Mouse (Mus musculus) frontal cortex, adult 2 months (tissue): Measurements from ENCODE around the gene Mlana. TPM values are rescaled to one million over a fixed set of nuclear protein-coding genes. Genes with fewer than 3 reads are reported as not detected.

Experiments used
- DNase-seq, 2 experiments: peaks; one replicate each; pipeline ENCODE4 v3.0.0; 2022; ENCODE audit warnings: low spot score in 1 of 2; ENCODE audit errors: extremely low spot score in 1 of 2
- polyA plus RNA-seq: library from polyadenylated mRNA; depleted of rRNA; stranded (reverse); fragments of >200 nt; gene quantifications from 2 replicates; pipeline ENCODE4 v1.2.3, GENCODE M21; 2012; rRNA removed

Gene Mlana
- polyA plus RNA-seq, 1 experiment: 0.34 TPM

- DNase-seq: no peak
Measured at GRCm38 (mm10) chr19:29740661-29741060, 43.0 kb downstream of the Mlana start.

- DNase-seq: no peak
Measured at GRCm38 (mm10) chr19:29743531-29743930, 45.9 kb downstream of the Mlana start.

- DNase-seq: no peak
Measured at GRCm38 (mm10) chr19:29750994-29751393, 53.4 kb downstream of the Mlana start.

- DNase-seq: no peak
Measured at GRCm38 (mm10) chr19:29753939-29754338, 56.3 kb downstream of the Mlana start.

Other genes with a start within 250 kb of the Mlana start
- gene Ric1, start 175.5 kb upstream of the Mlana start, polyA plus RNA-seq: 31.9 and 32.1 TPM in 2 replicates
- 24.4 and 26.8 TPM in 2 replicates for gene Ermp1, start 49.4 kb upstream of the Mlana start, polyA plus RNA-seq
- 25.5 and 32.5 TPM in 2 replicates for gene 9930021J03Rik, start 108.2 kb downstream of the Mlana start, polyA plus RNA-seq
- gene Ranbp6, start 115.2 kb downstream of the Mlana start, polyA plus RNA-seq: 15.5 and 16.8 TPM in 2 replicates
- gene Il33, start 227.3 kb downstream of the Mlana start, polyA plus RNA-seq: 21.5 and 21.7 TPM in 2 replicates